Mouse (Mus musculus): ENCODE measurements at regions not wholly inside any gene's neighbourhood (a gene's known extent, or its start where the extent isn't known, plus 50 kb on each side); places are given as distances from the start of the nearest gene placed in this dataset.

GRCm38 (mm10) chr3:131799774-131800173 lies 235.2 kb downstream of the Papss1 start:
- no peak for DNase-seq (ENCODE audit: low read depth, low spot score)

- DNase-seq (ENCODE audit: low read depth, low spot score) = no peak
Observed at GRCm38 (mm10) chr3:131801551-131801950, 237.0 kb downstream of the Papss1 start.

- DNase-seq (ENCODE audit: low read depth, low spot score) = no peak
Observed at GRCm38 (mm10) chr3:131802841-131803240, 238.3 kb downstream of the Papss1 start.

- no peak for DNase-seq (ENCODE audit: low read depth, low spot score)
Observed at GRCm38 (mm10) chr3:131808127-131808526, 243.6 kb downstream of the Papss1 start.

- no peak for DNase-seq (ENCODE audit: low read depth, low spot score)
Observed at GRCm38 (mm10) chr3:131812968-131813367, 248.4 kb downstream of the Papss1 start.

- no peak for DNase-seq (ENCODE audit: low read depth, low spot score)
Observed at GRCm38 (mm10) chr3:131818806-131819205, 254.2 kb downstream of the Papss1 start.

GRCm38 (mm10) chr3:131857442-131857841 lies 227.7 kb upstream of the Dkk2 start:
- DNase-seq (ENCODE audit: low read depth, low spot score) = no peak

GRCm38 (mm10) chr3:131859083-131859482 lies 226.0 kb upstream of the Dkk2 start:
- no peak for DNase-seq (ENCODE audit: low read depth, low spot score)

GRCm38 (mm10) chr3:131865106-131865505 lies 220.0 kb upstream of the Dkk2 start:
- DNase-seq (ENCODE audit: low read depth, low spot score) = no peak

- DNase-seq (ENCODE audit: low read depth, low spot score) = no peak
Observed at GRCm38 (mm10) chr3:131867266-131867665, 217.8 kb upstream of the Dkk2 start.

GRCm38 (mm10) chr3:131868219-131868964 lies 216.7 kb upstream of the Dkk2 start:
- no peak for DNase-seq (ENCODE audit: low read depth, low spot score)

GRCm38 (mm10) chr3:131869306-131869705 lies 215.8 kb upstream of the Dkk2 start:
- DNase-seq (ENCODE audit: low read depth, low spot score) = no peak

- no peak for DNase-seq (ENCODE audit: low read depth, low spot score)
Observed at GRCm38 (mm10) chr3:131882667-131883066, 202.4 kb upstream of the Dkk2 start.

GRCm38 (mm10) chr3:131886470-131886869 lies 198.6 kb upstream of the Dkk2 start:
- no peak for DNase-seq (ENCODE audit: low read depth, low spot score)

- DNase-seq (ENCODE audit: low read depth, low spot score) = no peak
Observed at GRCm38 (mm10) chr3:131886984-131887383, 198.1 kb upstream of the Dkk2 start.

GRCm38 (mm10) chr3:131887670-131888069 lies 197.4 kb upstream of the Dkk2 start:
- no peak for DNase-seq (ENCODE audit: low read depth, low spot score)

- DNase-seq (ENCODE audit: low read depth, low spot score) = no peak
Observed at GRCm38 (mm10) chr3:131891941-131892340, 193.2 kb upstream of the Dkk2 start.

- peak; percentile 3 for DNase-seq (ENCODE audit: low read depth, low spot score)
Observed at GRCm38 (mm10) chr3:131893061-131893804, 191.9 kb upstream of the Dkk2 start.

GRCm38 (mm10) chr3:131895057-131895456 lies 190.0 kb upstream of the Dkk2 start:
- DNase-seq (ENCODE audit: low read depth, low spot score) = no peak

- no peak for DNase-seq (ENCODE audit: low read depth, low spot score)
Observed at GRCm38 (mm10) chr3:131913534-131913933, 171.6 kb upstream of the Dkk2 start.

GRCm38 (mm10) chr3:131914372-131914771 lies 170.7 kb upstream of the Dkk2 start:
- DNase-seq (ENCODE audit: low read depth, low spot score) = no peak

GRCm38 (mm10) chr3:131914997-131915396 lies 170.1 kb upstream of the Dkk2 start:
- no peak for DNase-seq (ENCODE audit: low read depth, low spot score)

All from retina, adult 2 months (tissue).